Mouse (Mus musculus) heart, adult 11 months (tissue): ENCODE results near the gene Grcc10.

Source experiments
- DNase-seq: peaks from one replicate; pipeline ENCODE4 v3.0.0; 2022

Grcc10 gene

DNA sequence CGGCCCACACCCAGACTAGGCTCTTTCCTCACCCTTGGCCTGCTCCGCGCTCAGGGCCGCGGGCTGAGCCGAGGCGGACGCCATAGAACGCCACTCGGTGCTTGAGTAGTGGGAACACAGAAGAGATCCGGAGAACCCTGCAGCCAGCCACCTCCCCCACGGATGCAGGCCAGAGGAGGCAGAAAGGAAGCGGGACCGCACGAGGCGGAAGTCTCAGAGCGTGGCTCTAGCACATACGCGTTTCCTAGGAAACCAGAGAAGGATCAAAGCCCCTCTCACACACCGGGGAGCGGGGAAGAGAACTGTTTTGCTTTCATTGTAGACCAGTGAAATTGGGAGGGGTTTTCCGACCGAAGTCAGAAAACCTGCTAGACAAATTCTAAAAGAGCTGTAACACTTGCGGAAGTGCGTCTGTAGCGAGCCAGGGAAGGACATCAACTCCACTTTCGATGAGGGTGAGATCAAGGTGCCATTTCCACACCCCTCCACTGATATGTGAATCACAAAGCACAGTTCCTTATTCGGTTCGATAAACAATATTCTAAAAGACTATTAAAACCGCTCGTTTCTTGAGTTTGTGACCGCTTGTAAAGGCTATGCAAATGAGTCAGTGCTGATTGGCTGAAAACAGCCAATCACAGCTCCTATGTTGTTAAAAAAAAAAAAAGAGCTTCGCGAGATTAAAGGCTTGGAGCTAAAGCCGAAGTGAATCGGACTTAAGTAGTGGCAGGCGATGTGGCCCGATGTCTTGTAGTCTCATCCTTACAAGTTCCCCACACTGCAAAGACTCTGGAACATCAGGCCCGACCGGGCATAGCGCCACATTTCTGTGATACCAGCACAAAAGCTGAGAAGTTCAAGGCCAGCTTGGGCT, at the start of gene Grcc10:
TSS of gene Grcc10 (minus strand) at position 487 of the 874 bp plus-strand sequence.
- peak; percentile 99 for DNase-seq

DNA sequence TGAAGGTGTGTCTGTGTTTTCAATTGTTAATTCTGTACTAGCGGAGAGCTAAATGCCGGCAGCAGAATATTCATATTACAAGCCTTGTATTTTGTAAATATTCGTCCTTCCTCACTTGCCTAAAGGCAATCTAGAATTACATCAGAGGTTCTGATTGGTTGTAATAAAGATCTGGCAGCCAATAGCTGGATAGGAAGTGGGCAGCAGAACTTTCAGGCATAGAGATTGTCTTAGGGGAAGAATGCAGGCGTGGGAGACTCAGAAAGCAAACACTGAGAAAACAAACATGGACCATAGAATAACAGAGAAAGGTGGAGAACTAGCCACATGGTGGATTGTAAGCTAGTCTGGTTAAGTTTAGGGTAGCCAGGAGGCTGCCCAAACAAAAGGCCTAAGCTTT, 48.9 kb upstream of the Grcc10 start:
- DNase-seq = no peak

DNA sequence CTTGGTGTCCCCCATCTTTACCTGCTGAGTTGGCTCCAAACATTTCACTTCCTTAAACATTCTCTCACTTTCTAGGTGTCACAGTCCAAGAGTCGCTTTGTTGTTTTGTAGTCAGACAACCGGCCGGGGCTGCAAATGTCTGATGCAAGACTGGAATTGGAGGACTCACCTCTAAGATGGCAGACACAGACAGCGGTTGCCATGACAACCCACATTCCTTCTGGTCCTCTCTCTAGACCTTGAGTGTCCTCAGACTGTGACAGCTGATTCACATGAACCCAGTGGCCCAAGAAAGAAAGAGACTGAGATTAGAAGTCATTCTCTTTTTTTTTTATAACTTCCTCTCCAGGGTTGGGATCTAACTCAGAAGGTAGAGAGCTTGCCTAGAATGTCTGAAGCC, 48.3 kb upstream of the Grcc10 start:
- DNase-seq = peak; percentile 48

DNA sequence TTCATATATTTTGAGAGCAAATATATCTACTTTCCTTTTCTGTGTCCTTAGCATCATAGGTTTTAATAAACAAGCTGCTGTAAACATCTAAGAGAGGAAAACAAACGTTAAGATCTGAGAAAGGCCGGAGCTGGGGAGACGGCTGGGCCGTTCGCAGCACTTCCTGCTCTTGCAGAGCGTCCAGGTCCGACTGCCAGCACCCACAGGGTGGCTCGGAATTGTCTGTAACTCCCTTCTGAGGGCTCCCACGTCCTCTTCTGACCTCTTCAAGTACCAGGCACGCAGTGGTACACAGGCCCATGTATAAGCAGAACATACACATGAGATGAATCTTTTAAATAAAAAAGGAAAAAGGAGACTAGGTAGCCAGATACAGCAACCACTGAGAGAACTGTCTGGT, 46.5 kb upstream of the Grcc10 start:
- no peak for DNase-seq

DNA sequence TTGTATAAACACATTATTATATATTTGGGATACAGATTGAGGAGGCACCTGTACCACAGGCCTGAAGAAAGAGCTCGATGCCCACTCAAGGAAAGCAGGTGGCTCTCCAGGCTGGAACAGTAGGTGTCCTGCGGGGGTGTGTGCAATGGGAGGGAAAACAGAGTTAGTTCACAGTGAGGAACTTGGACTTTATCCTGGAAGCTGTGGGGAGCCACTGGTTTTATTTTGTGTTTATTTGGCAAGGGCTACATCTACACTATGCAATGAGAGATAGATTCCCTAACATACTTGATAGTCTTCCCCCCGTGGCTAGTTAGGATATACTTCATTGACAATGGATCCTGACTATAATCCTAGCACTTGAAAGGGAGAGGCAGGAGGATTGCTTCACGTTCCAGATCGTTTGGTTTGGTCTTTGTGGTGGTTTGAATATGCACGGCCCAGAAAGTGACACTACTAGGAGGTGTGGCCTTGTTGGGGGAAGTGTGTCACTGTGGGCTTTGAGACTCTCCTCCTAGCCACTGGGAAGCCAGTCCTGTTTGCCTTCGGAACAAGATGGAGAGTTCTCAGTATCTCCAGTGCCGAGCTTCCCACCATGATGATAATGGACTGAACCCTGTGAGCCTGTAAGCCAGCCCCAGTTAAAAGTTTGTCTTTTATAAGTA, 45.7 kb upstream of the Grcc10 start:
- no peak for DNase-seq

DNA sequence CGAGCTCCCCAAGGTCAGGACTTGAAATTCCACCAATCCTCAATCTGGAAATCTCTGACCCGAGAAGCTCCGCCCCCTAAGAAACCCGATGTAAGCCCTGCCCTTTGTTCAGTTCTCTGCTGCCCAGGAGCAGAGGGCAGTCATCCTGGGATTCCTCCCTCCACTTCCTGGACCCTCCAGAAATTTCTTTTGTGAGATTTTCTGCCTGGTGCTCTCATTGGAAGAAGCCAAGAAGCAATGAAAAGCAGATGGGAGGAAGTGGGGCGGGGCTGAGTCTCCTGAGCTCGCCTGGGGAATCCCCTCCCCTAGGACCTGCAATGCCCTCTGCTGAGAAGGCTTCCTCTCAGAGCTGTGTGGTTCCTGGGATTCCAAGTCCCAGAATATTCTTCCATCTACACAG, 41.3 kb upstream of the Grcc10 start:
- peak; percentile 95 for DNase-seq

DNA sequence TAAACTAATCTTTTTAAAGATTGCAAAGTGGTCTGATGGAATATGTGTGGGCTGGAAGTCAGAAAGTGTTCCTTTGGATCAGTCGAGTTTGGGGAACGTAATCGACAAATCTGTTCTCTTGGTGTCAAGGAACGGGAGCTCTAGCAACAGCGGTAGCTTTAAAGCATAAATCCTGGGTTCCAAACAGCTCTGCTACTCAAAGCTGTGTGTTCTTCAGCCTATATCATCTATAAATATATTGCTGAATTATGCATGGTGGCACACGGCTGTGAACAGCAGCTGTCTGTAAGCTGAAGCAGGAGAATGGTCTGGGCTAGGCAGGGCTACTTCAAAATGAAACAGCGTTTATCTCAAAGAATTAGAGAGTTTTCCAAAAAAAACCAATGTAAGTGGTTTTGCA, 39.7 kb upstream of the Grcc10 start:
- no peak for DNase-seq

DNA sequence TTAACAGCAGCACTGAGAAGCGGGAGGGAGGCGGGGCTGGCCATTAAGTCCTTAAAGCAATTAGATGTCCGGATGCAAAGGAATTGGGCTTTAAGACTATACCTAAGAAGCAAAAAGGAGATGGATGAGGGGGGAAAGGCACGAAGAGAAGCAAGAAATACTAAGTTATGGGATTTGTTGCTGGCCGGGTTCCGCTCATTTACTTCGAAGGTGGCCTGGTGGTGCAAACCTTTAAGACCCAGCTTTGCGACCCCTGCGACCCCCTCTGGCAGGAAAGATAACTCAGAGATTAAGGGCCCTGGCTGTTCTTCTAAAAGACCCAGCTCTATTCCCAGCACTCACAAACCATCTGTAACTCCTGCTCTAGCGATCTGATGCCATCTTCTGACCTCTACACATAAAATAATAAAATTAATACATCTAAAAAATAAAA, 38.8 kb upstream of the Grcc10 start:
- DNase-seq = no peak

DNA sequence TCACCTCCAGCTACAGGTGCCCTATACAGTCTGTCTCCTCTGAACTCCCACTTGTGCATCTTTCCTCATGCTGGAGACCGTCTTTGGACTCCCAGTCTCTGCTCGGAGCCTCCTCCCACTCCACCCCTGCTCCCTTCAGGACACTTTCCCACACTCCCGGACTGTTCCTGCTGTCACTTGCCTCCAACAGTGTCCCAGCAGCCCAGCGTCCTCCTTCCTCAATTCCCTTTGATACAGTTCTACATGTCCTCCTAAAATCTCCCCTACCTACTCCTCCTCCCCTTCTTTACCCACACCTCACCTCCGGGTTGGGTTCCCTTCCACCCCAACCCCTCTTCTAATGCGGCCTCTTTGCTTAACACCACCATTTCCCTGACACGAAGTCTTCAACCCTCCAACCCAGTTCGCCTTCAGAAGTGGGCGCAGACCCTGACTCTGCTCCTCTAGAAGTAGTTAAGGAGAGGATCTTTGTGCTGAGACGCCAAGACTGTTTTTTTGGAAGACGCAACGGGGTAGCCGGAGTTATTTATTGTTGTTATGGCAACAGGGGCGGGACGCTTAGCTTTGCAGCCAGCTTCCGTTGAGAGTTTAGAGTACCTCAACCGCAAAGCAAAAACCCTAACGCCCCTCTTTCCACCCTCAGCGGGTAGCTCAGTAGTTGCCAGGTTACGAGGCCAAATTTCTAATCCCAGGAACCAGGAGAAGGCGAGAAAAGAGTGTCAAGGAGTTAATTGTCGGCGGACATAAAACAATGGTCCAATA, 38.2 kb upstream of the Grcc10 start, which contains the start of gene Lrrc23:
TSS of gene Lrrc23 (minus strand) at position 506 of the 762 bp plus-strand sequence.
- peak; percentile 95 for DNase-seq

DNA sequence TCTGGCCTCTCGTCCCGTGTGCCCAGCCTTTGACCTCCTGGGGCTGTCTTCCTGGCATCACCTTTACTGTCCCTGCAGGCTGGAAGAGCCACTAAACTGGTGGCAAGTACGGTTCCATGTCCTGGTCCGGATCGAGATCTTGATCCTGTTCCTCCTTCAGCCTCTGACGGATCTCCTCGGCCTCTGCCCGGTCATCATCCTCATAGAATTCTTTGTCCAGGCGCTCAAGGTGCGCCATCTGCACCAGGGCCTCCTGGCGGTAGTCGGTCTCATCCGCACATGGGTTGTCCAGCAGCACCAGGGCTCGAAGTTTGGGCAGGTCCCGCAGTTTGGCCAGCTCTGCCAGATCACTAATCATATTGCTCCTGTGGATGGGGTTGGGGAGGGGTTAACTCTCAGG, 29.3 kb upstream of the Grcc10 start:
- no peak for DNase-seq

DNA sequence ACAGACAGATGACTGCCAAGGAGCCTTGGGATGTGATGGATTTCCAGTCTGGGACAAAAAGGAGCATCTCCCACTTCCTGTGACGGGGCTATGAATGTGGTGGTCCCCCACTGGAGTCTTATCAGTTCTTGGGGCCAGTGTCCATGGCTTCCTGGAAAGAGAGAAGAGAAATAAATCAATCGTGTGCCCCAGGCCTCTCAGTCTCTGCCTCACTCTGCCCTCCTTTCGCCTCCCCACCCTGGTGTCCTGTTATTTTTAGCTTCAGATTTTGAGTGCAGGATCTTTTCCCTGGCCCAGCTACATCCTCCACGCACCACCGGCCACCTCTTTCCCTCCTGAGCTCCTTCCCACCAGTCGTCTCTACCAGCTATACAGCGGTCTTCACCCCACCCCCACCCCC, 28.8 kb upstream of the Grcc10 start:
- no peak for DNase-seq

DNA sequence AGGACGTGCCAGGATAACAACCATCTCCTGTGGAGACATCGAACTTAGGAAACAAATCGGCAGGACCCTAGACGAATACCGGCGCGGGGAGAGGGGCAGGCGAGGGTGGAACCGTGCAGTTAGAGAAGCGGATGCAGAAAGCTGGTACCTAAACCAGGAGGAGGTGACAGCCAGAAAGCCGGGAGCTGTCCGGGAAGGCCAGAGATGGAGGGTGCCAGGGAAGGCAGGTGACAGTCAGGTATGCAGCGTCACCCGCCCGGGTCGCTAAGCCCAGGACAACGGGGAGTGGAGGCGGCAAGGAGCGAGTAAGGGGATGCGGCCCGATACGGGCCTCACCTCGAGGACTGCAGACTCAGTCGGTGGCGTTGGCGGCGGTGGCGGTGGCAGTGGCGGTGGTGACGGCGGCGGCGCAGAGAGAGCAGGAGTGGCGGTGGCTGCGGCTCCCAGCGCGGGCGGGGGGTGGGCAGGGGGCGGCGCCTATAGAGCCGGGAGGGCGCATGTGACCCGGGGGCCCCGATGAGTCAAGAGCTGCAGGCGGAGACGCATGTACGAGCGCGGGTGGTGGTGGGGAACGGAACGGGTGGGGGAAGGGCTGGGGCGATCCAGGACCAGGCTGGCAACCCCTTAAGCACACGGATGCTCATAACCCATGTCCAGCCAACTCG, 28.1 kb upstream of the Grcc10 start, which contains the start of gene Eno2:
TSS of gene Eno2 (minus strand) at position 573 of the 665 bp plus-strand sequence.
- peak; percentile 97 for DNase-seq

DNA sequence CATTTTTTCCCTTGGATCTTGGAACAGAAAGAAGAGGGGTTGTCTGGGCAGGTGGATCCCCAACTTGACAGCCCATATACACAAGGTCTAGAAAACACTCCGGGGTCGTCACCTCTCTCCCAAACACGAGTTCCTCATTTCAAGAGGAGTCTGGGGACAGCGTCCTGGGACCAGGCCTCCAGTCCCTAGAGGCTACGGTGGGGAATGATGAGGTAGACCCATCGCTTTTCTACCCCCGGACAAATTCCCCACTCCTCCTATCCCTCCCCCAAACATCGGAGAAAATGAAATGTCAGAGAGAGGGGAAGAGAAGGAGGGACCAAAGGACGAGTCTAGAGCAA, 27.5 kb upstream of the Grcc10 start:
- DNase-seq = no peak

DNA sequence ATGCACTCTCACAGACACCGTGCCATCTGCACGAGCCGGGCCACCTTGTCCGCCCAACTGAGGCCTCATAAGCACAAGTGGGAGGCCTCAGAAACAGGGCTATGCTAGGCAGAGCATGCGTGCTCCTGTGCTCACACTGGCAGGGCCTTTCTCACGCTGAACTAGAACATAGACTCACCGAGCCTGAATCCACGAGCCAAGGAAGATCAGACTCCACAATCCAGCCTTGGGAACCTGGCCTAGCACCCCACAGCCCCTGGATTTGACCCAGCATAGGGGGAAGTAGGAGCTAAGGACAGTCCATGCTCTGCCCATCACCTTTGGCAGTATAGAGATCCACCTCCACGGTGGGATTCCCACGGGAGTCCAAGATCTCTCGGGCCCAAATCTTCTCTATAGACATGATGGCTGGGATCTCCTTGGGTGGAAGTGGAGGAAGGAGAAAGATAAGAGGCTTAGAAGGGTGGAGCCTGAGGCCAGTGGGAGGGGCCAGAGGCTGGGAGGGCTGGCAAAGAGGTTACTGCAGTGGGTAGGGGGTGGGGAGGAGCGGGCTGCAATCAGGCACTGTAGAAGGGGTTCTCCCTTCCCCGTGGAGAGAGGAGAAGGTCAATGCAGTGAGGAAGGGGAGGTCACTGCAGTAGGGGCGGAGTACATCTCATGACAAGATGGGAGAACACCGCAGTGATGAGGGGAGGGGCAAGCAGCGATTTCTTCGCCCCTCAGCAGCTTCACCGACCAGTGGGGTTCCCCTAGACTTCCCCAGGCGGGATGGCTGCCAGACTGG, 26.9 kb upstream of the Grcc10 start:
- DNase-seq = peak; percentile 95

DNA sequence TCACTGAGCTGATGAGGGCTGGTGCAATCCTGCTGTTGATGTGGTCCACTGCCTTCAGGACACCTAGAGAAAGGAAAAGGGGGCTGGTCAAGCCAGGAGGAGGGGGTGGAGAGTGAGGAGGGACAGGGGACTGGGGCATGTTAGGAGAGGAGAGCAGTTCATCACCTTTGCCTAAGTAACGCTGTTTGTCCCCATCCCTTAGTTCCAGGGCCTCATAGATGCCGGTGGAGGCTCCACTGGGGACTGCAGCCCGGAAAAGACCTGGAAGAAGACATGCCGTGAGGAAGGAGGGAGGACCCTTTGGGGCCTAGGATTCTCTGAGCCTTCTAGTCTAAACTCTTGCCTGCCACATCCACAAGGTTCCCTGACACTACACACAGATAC, 26.4 kb upstream of the Grcc10 start:
- peak; percentile 89 for DNase-seq

DNA sequence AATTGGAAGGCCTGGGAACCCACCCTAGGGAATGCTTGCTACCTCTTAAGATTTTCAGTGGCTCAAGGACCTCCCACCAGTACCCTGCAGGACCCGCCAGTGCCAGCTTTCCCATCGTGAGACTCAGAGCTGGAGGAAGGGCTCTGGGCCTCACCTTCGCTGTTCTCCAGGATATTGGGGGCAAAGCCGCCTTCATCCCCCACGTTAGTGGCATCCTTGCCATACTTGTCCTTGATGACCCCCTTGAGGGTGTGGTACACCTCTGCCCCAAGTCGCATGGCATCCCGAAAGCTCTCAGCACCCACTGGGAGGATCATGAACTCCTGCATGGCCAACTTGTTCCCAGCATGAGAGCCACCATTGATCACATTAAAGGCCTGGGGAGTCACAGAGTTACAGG, 24.8 kb upstream of the Grcc10 start:
- DNase-seq = peak; percentile 89

DNA sequence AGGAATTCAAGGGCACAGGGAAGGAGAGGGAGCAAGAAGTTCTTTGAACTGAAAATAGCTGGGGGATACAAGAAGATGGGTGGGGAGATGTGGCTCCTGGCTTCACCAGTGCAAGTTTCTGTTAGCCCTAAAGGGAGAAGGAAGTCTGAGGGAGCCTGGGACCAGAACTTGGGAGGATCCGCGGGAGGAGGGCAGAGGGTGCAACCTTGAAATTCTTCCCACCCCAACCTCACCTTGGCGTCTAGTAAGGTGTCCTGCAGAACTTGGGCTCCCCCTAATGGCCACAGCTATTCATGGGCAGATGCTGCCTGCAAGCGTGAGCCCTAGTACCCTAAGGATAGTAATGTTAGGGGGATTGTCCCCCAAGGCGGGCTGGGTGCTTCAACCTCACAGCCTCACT, 18.1 kb upstream of the Grcc10 start:
- peak; percentile 97 for DNase-seq

DNA sequence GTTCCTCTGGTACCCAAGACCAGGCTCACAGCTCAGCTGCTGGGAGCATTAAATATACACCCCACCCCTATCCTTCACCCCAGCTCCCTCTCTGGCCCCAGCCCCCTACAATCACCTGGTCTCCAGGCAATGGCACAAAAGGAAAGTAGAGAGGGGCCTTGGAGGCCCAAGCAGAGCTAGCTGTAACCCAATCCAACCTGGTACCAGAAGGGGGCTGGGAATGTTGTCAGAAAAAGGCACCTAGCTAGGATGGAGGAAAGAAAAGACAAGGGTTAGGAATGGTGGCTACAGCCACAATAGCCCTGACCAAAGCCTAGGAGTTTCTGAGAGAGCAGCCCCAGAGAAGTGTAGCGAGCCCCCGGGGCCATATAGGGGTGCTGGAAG, 17.7 kb upstream of the Grcc10 start:
- peak; percentile 93 for DNase-seq

DNA sequence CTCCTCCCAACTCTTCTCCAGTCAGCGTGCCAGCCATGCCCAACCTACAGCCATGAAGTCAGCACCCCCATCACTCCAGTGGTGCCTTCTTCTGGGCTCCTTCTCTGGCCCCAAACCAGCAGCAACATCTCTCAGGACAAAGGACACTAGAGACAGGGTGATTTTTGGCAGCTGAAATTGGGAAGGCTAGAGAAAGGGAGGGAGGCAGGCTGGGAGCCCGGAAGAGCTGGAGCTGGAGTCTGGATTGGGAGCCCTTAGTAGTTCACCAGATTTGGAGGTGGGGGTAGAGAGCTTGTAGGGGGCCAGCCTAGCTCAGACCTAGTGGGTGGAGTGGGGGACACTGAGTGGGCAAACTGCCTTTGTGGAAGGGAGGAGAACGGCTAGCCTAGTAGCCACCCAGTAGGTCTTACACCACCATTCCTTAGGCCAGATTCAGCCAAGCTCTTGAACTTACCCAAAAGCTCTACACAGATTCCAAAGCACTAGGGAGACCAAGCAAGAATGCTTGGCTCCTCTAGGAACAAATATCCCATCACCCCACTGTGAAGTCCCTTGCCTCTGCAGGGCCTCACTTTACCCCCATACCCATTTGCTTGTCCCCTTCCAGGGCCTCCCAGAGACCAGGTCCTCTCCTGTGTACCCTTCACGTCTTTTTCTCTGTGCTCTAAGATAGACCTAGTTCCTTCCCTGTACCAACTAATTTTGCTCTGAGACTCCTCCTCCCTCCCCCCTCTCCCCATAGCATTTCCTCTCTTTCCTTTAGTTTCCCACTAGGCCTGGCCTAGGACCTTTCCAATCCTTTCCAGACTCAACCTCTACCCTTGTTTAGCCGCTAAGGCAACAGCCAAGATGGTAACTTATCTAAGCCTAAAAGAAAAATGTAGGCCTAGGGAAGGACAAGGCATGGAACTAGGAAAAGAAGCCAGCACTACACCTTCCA, 17.0 kb upstream of the Grcc10 start:
- DNase-seq = peak; percentile 98

DNA sequence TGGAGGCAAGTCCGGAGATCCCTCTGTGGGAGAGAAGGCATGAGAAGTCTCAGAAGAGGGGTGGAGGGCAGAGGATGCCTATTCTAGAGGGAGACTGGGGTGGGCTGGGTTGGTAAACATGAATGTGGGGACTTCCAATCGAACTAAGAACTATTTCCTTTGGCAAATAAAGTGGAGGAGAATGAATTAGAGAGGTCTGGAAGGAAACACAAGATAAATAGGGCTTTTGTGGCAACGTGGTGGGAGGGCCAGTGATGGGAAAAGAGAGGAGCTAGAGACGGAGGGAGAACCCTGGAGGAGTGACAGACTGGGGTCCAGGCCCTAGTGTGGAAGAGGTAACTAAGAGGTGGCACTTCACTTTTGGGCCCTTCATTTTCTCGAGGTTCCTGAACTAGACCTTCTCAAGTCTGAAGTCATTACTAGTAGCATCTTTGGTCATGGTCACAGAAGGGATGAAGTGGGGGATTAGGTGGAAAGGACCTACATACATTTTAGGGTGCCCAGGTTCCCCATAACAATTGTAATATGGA, 16.2 kb upstream of the Grcc10 start:
- peak; percentile 91 for DNase-seq
